Mouse (Mus musculus) right cerebral cortex, postnatal 4 days (tissue): Measurements from ENCODE around the gene Gm20390.

Source experiments
- DNase-seq: peaks from one replicate; pipeline ENCODE4 v3.0.0-alpha.2; 2022

Gene Gm20390

DNA sequence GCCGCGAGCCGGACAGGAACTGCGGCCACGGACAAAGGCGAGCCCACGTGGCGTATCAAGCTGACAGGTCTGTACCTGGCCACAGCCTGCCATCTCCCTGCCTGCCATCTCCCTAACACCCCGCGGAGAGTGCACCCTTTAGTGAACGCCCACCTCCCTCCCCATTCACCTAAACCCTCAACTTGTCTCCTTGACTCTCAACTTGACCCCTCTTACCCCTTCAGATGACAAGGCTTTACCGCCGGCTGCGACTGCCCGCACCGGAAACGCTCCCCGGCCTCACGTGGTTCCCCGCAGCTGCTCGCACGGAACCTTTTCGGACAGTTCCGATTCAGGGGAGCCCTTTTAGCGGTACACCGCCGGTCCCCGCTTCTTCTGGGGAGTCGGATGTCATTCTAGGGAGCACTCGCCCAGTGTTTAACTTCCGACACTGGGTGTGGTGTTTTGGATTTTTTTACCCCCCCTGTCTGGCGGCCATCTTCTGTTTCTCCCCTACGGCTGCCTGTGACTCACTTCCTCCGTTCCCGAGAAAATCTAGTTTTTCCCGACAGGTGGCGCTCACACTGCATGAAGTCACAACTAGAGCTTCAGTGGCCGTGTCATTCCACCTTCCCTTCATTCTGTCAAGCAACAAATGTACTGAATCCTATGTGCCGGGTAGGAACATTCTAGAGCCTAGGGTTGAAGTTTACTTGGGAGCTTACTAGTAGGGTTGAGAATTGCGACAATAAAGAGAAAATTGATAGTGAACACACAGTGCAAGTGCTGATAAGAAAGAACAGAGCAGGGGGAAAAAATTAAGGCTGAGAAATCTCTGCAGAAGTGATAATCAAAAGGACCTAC, at the start of gene Gm20390, which contains the start of gene Nme1:
Gene Gm20390 (minus strand): TSS at position 289 of the 843 bp plus-strand sequence.
Gene Nme1 (minus strand): TSS at position 517 of the 843 bp plus-strand sequence.
- peak; percentile 97 for DNase-seq

GRCm38 (mm10) chr11:94003346-94003745, 35.3 kb upstream of the Gm20390 start:
- no peak for DNase-seq

- DNase-seq, result no peak
Measured at GRCm38 (mm10) chr11:93999276-93999675, 31.2 kb upstream of the Gm20390 start.

- no peak for DNase-seq
Measured at GRCm38 (mm10) chr11:93997141-93997775, 29.2 kb upstream of the Gm20390 start.

- DNase-seq, result no peak
Measured at GRCm38 (mm10) chr11:93996306-93997140, 28.4 kb upstream of the Gm20390 start.

DNA sequence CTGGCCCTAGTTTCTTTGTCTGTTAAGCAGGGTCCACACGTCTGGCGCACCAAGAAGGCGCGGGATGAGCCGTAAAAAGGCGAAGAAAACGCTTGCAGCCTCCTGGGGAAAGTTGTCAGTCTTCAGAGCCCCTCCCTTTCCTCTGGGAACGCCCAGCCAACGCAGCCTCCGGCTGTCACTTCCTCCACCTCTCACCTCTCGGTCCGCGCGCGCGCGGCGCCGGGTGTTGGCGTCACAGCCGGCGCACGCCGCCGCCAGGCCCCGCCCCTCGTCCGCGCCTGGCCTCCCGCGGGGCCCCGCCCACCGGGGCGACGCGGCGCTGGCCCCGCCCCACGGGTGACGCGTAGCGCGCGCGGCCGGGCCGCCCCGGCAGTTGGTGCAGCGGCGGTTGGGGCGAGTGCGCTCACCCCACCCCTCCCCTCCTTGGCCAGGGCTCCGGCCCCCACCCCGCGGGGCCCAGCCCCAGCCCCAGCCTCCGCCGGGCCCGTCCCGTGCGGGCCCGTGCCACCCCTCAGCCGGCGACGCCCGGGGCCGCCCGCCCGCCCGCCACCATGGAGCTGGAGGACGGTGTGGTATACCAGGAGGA, 27.7 kb upstream of the Gm20390 start, which contains the start of gene Spag9:
Gene Spag9 (plus strand): TSS at position 372 of the 586 bp plus-strand sequence.
- peak; percentile 92 for DNase-seq

- peak; percentile 23 for DNase-seq
Measured at GRCm38 (mm10) chr11:93995111-93995719, 27.1 kb upstream of the Gm20390 start.

- DNase-seq, result no peak
Measured at GRCm38 (mm10) chr11:93994531-93994930, 26.4 kb upstream of the Gm20390 start.

DNA sequence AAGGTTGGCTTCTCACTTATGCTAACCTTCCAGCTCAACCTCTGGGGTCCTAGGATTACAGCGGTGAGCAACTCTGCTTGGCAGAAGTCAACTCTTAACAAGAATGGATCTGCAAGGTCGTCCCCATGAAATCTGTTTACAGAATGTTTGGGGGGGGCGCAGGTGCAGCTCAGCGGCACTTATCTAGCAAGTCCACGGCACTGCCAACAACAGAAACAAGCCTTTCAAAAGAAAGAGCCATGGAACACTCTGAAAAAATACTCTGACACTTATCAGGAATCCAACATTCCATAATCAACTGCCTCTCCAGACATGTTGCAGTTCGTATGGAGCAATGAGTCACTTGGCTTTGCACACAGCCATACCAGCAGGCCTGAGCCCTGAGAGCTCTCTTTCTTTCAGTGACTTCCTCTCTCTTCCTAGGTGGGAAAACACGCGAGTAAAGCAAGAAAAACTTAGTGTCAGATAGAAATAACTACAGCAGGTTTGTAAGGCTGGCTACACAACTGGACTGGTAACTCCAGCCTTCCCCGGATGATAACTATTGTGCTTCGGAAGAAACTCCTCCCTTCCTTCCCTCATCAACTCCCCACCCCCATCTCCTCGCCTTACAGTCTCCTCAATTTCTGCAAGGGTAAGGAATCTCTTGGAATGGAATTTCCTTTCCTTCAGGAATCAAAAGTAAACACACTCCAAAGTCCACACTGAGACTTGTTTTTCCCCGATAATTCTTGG, 20.4 kb upstream of the Gm20390 start:
- DNase-seq, result no peak

DNA sequence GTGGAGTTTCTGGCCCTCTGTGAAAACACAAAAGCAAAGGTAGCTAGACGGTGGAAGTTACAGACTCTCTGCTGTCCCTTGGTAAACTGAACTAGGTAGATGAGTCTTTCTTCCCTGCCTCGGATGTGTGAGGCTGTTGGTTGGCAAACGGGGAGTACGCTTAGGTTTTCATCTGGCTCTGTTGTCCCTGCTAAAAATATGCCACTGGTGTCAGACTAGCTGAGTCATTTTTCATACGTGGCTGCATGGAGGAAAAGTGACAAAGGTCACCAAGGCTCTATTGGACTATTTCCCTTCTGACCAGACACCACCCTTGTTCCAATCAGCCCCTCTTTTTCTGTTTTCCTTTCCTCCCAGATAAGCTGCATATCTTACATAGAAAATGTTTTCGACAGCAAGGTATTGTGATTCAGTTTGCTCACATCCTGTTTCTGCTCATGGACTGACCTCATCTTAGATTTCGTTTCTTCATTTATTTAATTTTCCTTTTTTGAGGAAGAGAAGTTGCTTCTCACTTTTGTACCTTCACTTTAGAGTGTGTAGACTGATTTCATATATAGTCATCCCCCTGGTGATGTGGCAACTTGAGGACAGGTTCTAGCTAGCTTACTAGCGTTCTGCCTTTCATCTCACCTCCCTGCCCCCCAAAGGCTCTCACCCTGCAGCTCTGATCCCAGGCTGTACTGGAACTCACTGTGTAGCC, 19.7 kb upstream of the Gm20390 start:
- no peak for DNase-seq

DNA sequence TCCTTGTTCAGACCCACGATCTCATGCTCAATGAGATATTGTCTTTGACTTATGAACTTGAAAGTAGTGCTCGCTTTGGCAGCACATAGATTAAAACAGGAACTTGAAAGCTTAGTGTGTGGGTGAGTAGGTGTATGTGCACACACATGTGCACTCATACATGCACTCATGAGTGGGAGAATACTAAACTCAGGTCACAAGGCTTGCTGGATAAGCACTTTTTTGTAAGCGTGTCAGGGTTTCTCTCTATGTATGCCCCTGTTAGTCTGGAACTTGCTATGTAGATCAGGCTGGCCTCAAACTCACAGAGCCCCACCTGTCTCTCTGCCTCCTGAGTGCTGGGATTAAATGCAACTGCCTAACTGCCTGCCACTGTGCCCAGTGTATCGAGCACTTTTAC, 18.9 kb upstream of the Gm20390 start:
- no peak for DNase-seq

DNA sequence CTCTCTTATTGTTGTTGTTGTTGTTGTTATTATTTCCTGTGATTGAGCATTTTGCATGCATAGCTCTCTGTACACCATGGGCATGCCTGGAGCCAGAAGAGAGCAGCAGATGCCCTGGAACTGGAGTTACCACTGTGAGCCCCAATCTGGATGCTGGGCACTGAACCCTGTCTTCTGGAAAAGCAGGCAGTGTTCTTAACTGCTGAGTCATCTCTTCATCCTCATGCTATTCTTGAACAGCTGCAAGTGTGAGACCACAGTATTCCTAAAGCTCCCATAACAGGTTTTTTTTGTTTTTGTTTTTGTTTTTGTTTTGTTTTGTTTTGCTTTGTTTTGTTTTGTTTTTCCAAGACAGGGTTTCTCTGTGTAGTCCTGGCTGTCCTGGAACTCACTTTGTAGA, 18.2 kb upstream of the Gm20390 start:
- DNase-seq, result no peak

GRCm38 (mm10) chr11:93985265-93985664, 17.2 kb upstream of the Gm20390 start:
- DNase-seq, result no peak

GRCm38 (mm10) chr11:93984619-93985018, 16.5 kb upstream of the Gm20390 start:
- no peak for DNase-seq

- DNase-seq, result no peak
Measured at GRCm38 (mm10) chr11:93979502-93980049, 11.5 kb upstream of the Gm20390 start.

- DNase-seq, result no peak
Measured at GRCm38 (mm10) chr11:93972951-93973350, 4.9 kb upstream of the Gm20390 start.

GRCm38 (mm10) chr11:93969799-93970198, 1.7 kb upstream of the Gm20390 start:
- no peak for DNase-seq

DNA sequence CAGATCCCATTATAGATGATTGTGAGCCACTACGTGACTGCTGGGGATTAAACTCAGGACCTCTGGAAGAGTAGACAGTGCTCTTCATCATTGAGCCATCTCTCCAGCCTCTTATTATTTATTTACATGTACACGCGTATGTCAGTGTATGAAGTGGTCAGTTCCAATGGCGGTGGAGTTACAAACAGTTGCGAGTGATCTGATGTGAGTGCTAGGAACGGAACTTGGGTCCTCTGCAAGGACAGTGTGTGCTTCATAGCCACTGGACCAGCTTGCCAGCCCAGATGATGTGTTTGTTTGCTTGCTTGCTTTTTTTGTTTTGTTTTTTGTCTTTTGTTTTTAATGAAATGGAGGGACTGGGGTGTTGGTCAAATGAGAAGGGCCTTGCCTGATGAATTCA, 1.1 kb upstream of the Gm20390 start:
- no peak for DNase-seq

- DNase-seq, result no peak
Measured at GRCm38 (mm10) chr11:93968848-93969128, 695 bp upstream of the Gm20390 start.

DNA sequence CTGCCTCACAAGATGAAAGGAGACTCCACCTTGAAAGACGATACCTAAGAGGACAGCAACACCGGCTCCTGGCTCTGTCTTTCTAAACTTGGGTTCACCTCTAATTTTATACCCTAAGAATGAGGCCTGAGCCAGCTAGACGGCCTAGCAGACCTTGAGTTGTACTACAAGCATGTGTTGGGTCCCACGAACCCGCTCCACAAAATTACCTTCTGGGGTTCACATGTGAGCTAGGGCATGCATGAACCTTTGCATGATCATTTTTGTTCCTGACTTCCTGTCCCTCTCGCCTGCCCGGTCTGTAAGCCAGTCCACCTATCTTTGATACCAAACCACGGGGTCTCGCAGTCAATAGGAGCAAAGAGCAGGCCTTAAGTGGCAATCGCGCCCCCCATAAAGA, 712 bp downstream of the Gm20390 start:
- no peak for DNase-seq

GRCm38 (mm10) chr11:93965391-93965790, 2.7 kb downstream of the Gm20390 start:
- DNase-seq, result no peak
